Mouse (Mus musculus) stomach, embryonic 16.5 days (tissue): ENCODE measurements around the gene Hypm. TPM values are rescaled to one million over a fixed set of nuclear protein-coding genes. Genes with fewer than 3 reads are reported as not detected.

Experiments used
- ATAC-seq: fragments of 200-750 bp; cut with Nextera tagmentation; 2 replicates; pipeline ENCODE4 v1.8.0; 2017; ENCODE audit warnings: moderate number of reproducible peaks, moderate TSS enrichment; ENCODE audit not compliant: insufficient read depth, low FRiP score
- H3K27ac ChIP-seq: fragments of 300-500 bp; sonication (generic); 2 replicates; pipeline ENCODE4 v1.5.1; 2014; ENCODE audit warnings: low read length
- H3K27me3 ChIP-seq: fragments of 300-500 bp; sonication (generic); 2 replicates; pipeline ENCODE4 v1.6.1; 2014; ENCODE audit warnings: low read length, control low read depth, mixed read lengths; ENCODE audit not compliant: control insufficient read depth, insufficient read depth
- H3K36me3 ChIP-seq: fragments of 300-500 bp; sonication (generic); 2 replicates; pipeline ENCODE4 v1.6.1; 2014; ENCODE audit warnings: low read length; ENCODE audit not compliant: control insufficient read depth, insufficient read depth
- H3K4me1 ChIP-seq: fragments of 300-500 bp; sonication (generic); 2 replicates; pipeline ENCODE4 v1.6.1; 2014; ENCODE audit warnings: low read length, control low read depth, mixed read lengths; ENCODE audit not compliant: control insufficient read depth, insufficient read depth
- H3K4me2 ChIP-seq: fragments of 300-500 bp; sonication (generic); 2 replicates; pipeline ENCODE4 v1.6.1; 2014; ENCODE audit warnings: low read depth, low read length, mixed read lengths
- H3K4me3 ChIP-seq: fragments of 300-500 bp; sonication (generic); replicated peaks from 2 replicates; pipeline ENCODE4 v1.5.1; 2014; ENCODE audit warnings: mild to moderate bottlenecking, low read length
- H3K9ac ChIP-seq: fragments of 300-500 bp; sonication (generic); 2 replicates; pipeline ENCODE4 v1.6.1; 2014; ENCODE audit warnings: low read length
- H3K9me3 ChIP-seq: fragments of 300-500 bp; sonication (generic); replicated peaks from 2 replicates; pipeline ENCODE4 v1.6.1; 2016; ENCODE audit warnings: low read length, control low read depth; ENCODE audit not compliant: control insufficient read depth
- WGBS: fragments of 180-500 bp; shearing (Covaris S2); extraction: QIAGEN DNeasy Blood & Tissue Kit; methylation state at CpG from one replicate; pipeline ENCODE4 v1.1.7; 2014; 5-methylcytosine and 5-hydroxymethylcytosine counted together
- polyA plus RNA-seq: library from polyadenylated mRNA; unstranded; fragments of >200 nt; fragmentation: Nextera tagmentation; extraction: Ambion mirVana; gene quantifications from 2 replicates; pipeline ENCODE4 v1.2.1, GENCODE M21; 2015

Hypm gene
- polyA plus RNA-seq: not detected in 2 replicates

GRCm38 (mm10) chrX:9846628-9847027, at the start of gene Hypm:
Gene Hypm (plus strand): TSS chrX:9846928.
- no peak within 1 kb of the TSS for H3K27ac ChIP-seq
- 79% methylated on average over 3 of the region's 3 CpGs for WGBS
- H3K36me3 ChIP-seq: no peaks in the 10 kb centered on the region
- no peak within 1 kb of the TSS for H3K4me3 ChIP-seq
- H3K4me2 ChIP-seq: no peak within 1 kb of the TSS
- no peaks in the 10 kb centered on the region for H3K4me1 ChIP-seq
- no peaks in the 10 kb centered on the region for H3K9me3 ChIP-seq
- no peak within 1 kb of the TSS for H3K9ac ChIP-seq
- no peak for ATAC-seq
- H3K27me3 ChIP-seq: no peaks in the 10 kb centered on the region

GRCm38 (mm10) chrX:9810101-9810500, 36.6 kb upstream of the Hypm start:
- Histone ChIP-seq H3K27me3 (no peaks in the 10 kb centered on the region), H3K9me3 (no peaks in the 10 kb centered on the region), H3K4me1 (no peaks in the 10 kb centered on the region), H3K4me2 (no peak overlapping the region), H3K9ac (no peak overlapping the region), H3K4me3 (no peak overlapping the region), H3K36me3 (no peaks in the 10 kb centered on the region), H3K27ac (no peak overlapping the region)
- 67% methylated on average over 1 of the region's 1 CpGs for WGBS
- no peak for ATAC-seq

- no peaks in the 10 kb centered on the region for H3K4me1 ChIP-seq
- H3K27ac ChIP-seq: no peak overlapping the region
- no peak for ATAC-seq
- H3K9ac ChIP-seq: no peak overlapping the region
- H3K4me3 ChIP-seq: no peak overlapping the region
- H3K9me3 ChIP-seq: no peaks in the 10 kb centered on the region
- H3K27me3 ChIP-seq: no peaks in the 10 kb centered on the region
- no peaks in the 10 kb centered on the region for H3K36me3 ChIP-seq
- no peak overlapping the region for H3K4me2 ChIP-seq
Measured at GRCm38 (mm10) chrX:9812469-9812868, 34.3 kb upstream of the Hypm start.

GRCm38 (mm10) chrX:9834779-9835178, 11.9 kb upstream of the Hypm start:
- no peaks in the 10 kb centered on the region for H3K4me1 ChIP-seq
- H3K9ac ChIP-seq: no peak overlapping the region
- H3K9me3 ChIP-seq: no peaks in the 10 kb centered on the region
- H3K4me2 ChIP-seq: no peak overlapping the region
- no peak overlapping the region for H3K4me3 ChIP-seq
- H3K27ac ChIP-seq: no peak overlapping the region
- no peaks in the 10 kb centered on the region for H3K36me3 ChIP-seq
- ATAC-seq: no peak
- no peaks in the 10 kb centered on the region for H3K27me3 ChIP-seq
- 69% methylated on average over 2 of the region's 2 CpGs for WGBS

- no peak within 1 kb of the TSS for H3K4me3 ChIP-seq
- WGBS: 35% methylated on average over 1 of the region's 1 CpGs
- H3K27ac ChIP-seq: no peak within 1 kb of the TSS
- ATAC-seq: no peak
- H3K4me2 ChIP-seq: no peak within 1 kb of the TSS
- H3K27me3 ChIP-seq: no peaks in the 10 kb centered on the region
- no peak within 1 kb of the TSS for H3K9ac ChIP-seq
- no peaks in the 10 kb centered on the region for H3K36me3 ChIP-seq
- H3K4me1 ChIP-seq: no peaks in the 10 kb centered on the region
- no peaks in the 10 kb centered on the region for H3K9me3 ChIP-seq
Measured at GRCm38 (mm10) chrX:9849403-9849802, 2.7 kb downstream of the Hypm start, which contains the start of gene H2al3. Gene H2al3 (plus strand): TSS chrX:9849703.

- WGBS: 55% methylated on average over 2 of the region's 2 CpGs
- no peaks in the 10 kb centered on the region for H3K27me3 ChIP-seq
- H3K4me1 ChIP-seq: no peaks in the 10 kb centered on the region
- H3K9ac ChIP-seq: no peak overlapping the region
- no peak overlapping the region for H3K4me3 ChIP-seq
- no peak overlapping the region for H3K4me2 ChIP-seq
- H3K36me3 ChIP-seq: no peaks in the 10 kb centered on the region
- H3K9me3 ChIP-seq: no peaks in the 10 kb centered on the region
- peak; percentile 64; the same call in 1 of the 2 replicates for ATAC-seq
- H3K27ac ChIP-seq: no peak overlapping the region
Measured at GRCm38 (mm10) chrX:9861859-9862258, 15.1 kb downstream of the Hypm start.

GRCm38 (mm10) chrX:9875519-9875918, 28.8 kb downstream of the Hypm start:
- no peaks in the 10 kb centered on the region for H3K4me1 ChIP-seq
- H3K9me3 ChIP-seq: no peaks in the 10 kb centered on the region
- H3K4me2 ChIP-seq: no peak overlapping the region
- no peaks in the 10 kb centered on the region for H3K36me3 ChIP-seq
- H3K27me3 ChIP-seq: no peaks in the 10 kb centered on the region
- 74% methylated on average over 2 of the region's 2 CpGs for WGBS
- H3K4me3 ChIP-seq: no peak overlapping the region
- no peak overlapping the region for H3K27ac ChIP-seq
- no peak overlapping the region for H3K9ac ChIP-seq
- ATAC-seq: no peak

- Histone ChIP-seq H3K27ac (no peak within 1 kb of the TSS), H3K4me1 (no peaks in the 10 kb centered on the region), H3K4me2 (no peak within 1 kb of the TSS), H3K36me3 (no peaks in the 10 kb centered on the region), H3K9me3 (no peaks in the 10 kb centered on the region), H3K4me3 (no peak within 1 kb of the TSS), H3K9ac (no peak within 1 kb of the TSS), H3K27me3 (no peaks in the 10 kb centered on the region)
- no peak for ATAC-seq
- 71% methylated on average over 2 of the region's 2 CpGs for WGBS
Measured at GRCm38 (mm10) chrX:9885322-9885721, 38.6 kb downstream of the Hypm start, which contains the start of gene Sytl5. Gene Sytl5 (plus strand): TSS chrX:9885622.
